Mouse (Mus musculus): Measurements from ENCODE around the gene Ahdc1.

- TF ChIP-seq CTCF (IDR thresholded peaks at IDR 0.05; ENCODE audit: low read depth) (no peak), EP300 (IDR thresholded peaks at IDR 0.05; ENCODE audit: low read depth) (no peak; the same call in 1 of the 2 replicates)
Observed at GRCm38 (mm10) chr4:133012776-133013265, 1.8 kb downstream of the Ahdc1 start.

All from heart, postnatal 0 days (tissue).